Mouse (Mus musculus): ENCODE data around the gene Gal3st4. TPM values are rescaled to one million over a fixed set of nuclear protein-coding genes. Genes with fewer than 3 reads are reported as not detected.

Gene Gal3st4
- total RNA-seq, 2 experiments from 2014 or later, result 0.15 to 0.54 TPM

Other genes with a start within 250 kb of the Gal3st4 start
- not detected for gene Smok3c, start 219.6 kb downstream of the Gal3st4 start, total RNA-seq (2021)
- 10 to 100 TPM; 29.2 to 33.8 TPM for gene Zkscan1, start 187.8 kb downstream of the Gal3st4 start, total RNA-seq (2021)
- 10 to 100 TPM; 17.3 to 19.4 TPM for gene Zscan21, start 155.9 kb downstream of the Gal3st4 start, total RNA-seq (2021)
- gene Zfp113, start 117.1 kb downstream of the Gal3st4 start, total RNA-seq (2021), result 10 to 100 TPM; 10.6 to 14.3 TPM
- gene Cops6, start 111.8 kb downstream of the Gal3st4 start, total RNA-seq (2021), result 100 to 1,000 TPM; 151 to 155 TPM
- gene Ap4m1, start 100.8 kb downstream of the Gal3st4 start, total RNA-seq (2021), result 10 to 100 TPM; 19.7 to 31.9 TPM
- 10 to 100 TPM; 52.6 to 68.5 TPM for gene Mcm7, start 100.4 kb downstream of the Gal3st4 start, total RNA-seq (2021)
- 10 to 100 TPM; 30.4 to 33.3 TPM for gene Taf6, start 85.4 kb downstream of the Gal3st4 start, total RNA-seq (2021)
- 10 to 100 TPM; 19.1 to 20.1 TPM for gene Cnpy4, start 85.4 kb downstream of the Gal3st4 start, total RNA-seq (2021)
- 1 to 10 TPM; 8.1 to 9.4 TPM for gene Mblac1, start 78.5 kb downstream of the Gal3st4 start, total RNA-seq (2021)
- under 1 TPM; 0.51 to 0.96 TPM for gene Nxpe5, start 46.9 kb downstream of the Gal3st4 start, total RNA-seq (2021)
- 10 to 100 TPM; 67.1 to 74.8 TPM for gene Lamtor4, start 17.4 kb downstream of the Gal3st4 start, total RNA-seq (2021)
- gene BC037034, start 8.8 kb downstream of the Gal3st4 start, total RNA-seq (2021), result 10 to 100 TPM; 17.1 to 20.6 TPM
- under 1 TPM in 1 of 2 experiments, not detected in 1; 0.03 TPM for gene Gm43720, start 7.1 kb upstream of the Gal3st4 start, total RNA-seq (2021)
- gene Gpc2, start 7.2 kb upstream of the Gal3st4 start, total RNA-seq (2021), result 1 to 10 TPM in 1 of 2 experiments, under 1 TPM in 1; 0.96 to 2.0 TPM
- gene Stag3, start 7.4 kb upstream of the Gal3st4 start, total RNA-seq (2021), result under 1 TPM; 0.30 to 0.39 TPM
- under 1 TPM in 1 of 2 experiments, not detected in 1; 0.42 TPM for gene Pvrig, start 69.1 kb upstream of the Gal3st4 start, total RNA-seq (2021)
- 10 to 100 TPM in 1 of 2 experiments, 1 to 10 TPM in 1; 8.6 to 13.2 TPM for gene Zfp157, start 168.6 kb upstream of the Gal3st4 start, total RNA-seq (2021)